In genomic region chr16:33904553-33904952, GRCm38 (mm10) we compare ENCODE assay signal across 16 mouse cellular contexts.
DNase-seq lines count a peak whose midpoint lies in the region; ATAC-seq and TF ChIP-seq lines count a peak whose summit lies in the region.
"Had no signal": no experiment of that assay in that cellular context is flagged by ENCODE, and none has a peak within 500 bp of the region (broad histone marks: within the 10 kb centered on the region; RNA-seq: fewer than 3 reads in every experiment).

No protein-coding gene starts in this region.

- TF ChIP-seq CTCF in gastrocnemius, adult 2 months (IDR thresholded peaks at IDR 0.05) = no peak

- no peak overlapping the region for H3K4me3 ChIP-seq in gastrocnemius, adult 2 months
- no peak overlapping the region for H3K4me3 ChIP-seq in kidney, embryonic 16.5 days (ENCODE audit: low read length)
- no peak overlapping the region for H3K4me3 ChIP-seq in kidney, embryonic 15.5 days (replicated peaks)
- no peak overlapping the region for H3K4me3 ChIP-seq in embryonic facial prominence, embryonic 11.5 days (ENCODE audit: low read depth, low read length)
- H3K4me3 ChIP-seq in limb, embryonic 10.5 days = 0 out of 2 replicates have a peak overlapping the region, but pooled peaks have one; percentile 19
- H3K4me3 ChIP-seq: liver, embryonic 12.5 days; midbrain, embryonic 12.5 days; myocyte had no signal

- intact Hi-C loops in gastrocnemius, adult 2 months (cut with DNase I) = no loop called here

- 67% methylated on average over 5 of the region's 5 CpGs for WGBS in kidney, embryonic 16.5 days
- 70% methylated on average over 5 of the region's 5 CpGs for WGBS in kidney, embryonic 15.5 days
- 38% methylated on average over 5 of the region's 5 CpGs for WGBS in embryonic facial prominence, embryonic 11.5 days
- 42% methylated on average over 5 of the region's 5 CpGs for WGBS in limb, embryonic 10.5 days

- peaks cover 18% of the 10 kb centered on the region for H3K4me1 ChIP-seq in kidney, embryonic 16.5 days (ENCODE audit: insufficient read depth, low read length)
- H3K4me1 ChIP-seq in kidney, embryonic 15.5 days = peaks cover 18% of the 10 kb centered on the region
- peaks cover 6% of the 10 kb centered on the region; the same call in 1 of the 2 replicates for H3K4me1 ChIP-seq in embryonic facial prominence, embryonic 11.5 days (ENCODE audit: control insufficient read depth, insufficient read depth, low read length)
- peaks cover 47% of the 10 kb centered on the region for H3K4me1 ChIP-seq in limb, embryonic 10.5 days
- H3K4me1 ChIP-seq: liver, embryonic 12.5 days had no signal

- no peaks in the 10 kb centered on the region for H3K27me3 ChIP-seq in kidney, embryonic 16.5 days (ENCODE audit: insufficient read depth, low read length)
- H3K27me3 ChIP-seq in kidney, embryonic 15.5 days = no peaks in the 10 kb centered on the region
- H3K27me3 ChIP-seq in embryonic facial prominence, embryonic 11.5 days (ENCODE audit: control insufficient read depth, insufficient read depth, low read length) = no peaks in the 10 kb centered on the region
- H3K27me3 ChIP-seq in limb, embryonic 10.5 days (ENCODE audit: low read depth, poor library complexity, severe bottlenecking) = no peaks in the 10 kb centered on the region
- H3K27me3 ChIP-seq: liver, embryonic 12.5 days; midbrain, embryonic 12.5 days; Patski had no signal

- H3K4me2 ChIP-seq in kidney, embryonic 16.5 days (replicated peaks; ENCODE audit: low read depth, low read length) = no peak overlapping the region
- H3K4me2 ChIP-seq in kidney, embryonic 15.5 days = no peak overlapping the region
- no peak overlapping the region for H3K4me2 ChIP-seq in embryonic facial prominence, embryonic 11.5 days (ENCODE audit: low read depth, low read length)
- H3K4me2 ChIP-seq: liver, embryonic 12.5 days; midbrain, embryonic 12.5 days had no signal

- no peak for ATAC-seq in kidney, embryonic 16.5 days (ENCODE audit: low FRiP score, low TSS enrichment)
- no peak for ATAC-seq in kidney, embryonic 15.5 days (replicated peaks; ENCODE audit: low FRiP score)
- no peak for ATAC-seq in embryonic facial prominence, embryonic 11.5 days (replicated peaks; ENCODE audit: insufficient number of reproducible peaks, low FRiP score, low TSS enrichment, low read depth)
- ATAC-seq: liver, embryonic 12.5 days; Patski had no signal

- no peak overlapping the region; the same call in 1 of the 2 replicates for H3K27ac ChIP-seq in gastrocnemius, adult 2 months
- peak overlapping the region; percentile 5; the same call in 1 of the 2 replicates for H3K27ac ChIP-seq in kidney, embryonic 16.5 days (ENCODE audit: low read length)
- H3K27ac ChIP-seq in kidney, embryonic 15.5 days = no peak overlapping the region; the same call in 1 of the 2 replicates
- H3K27ac ChIP-seq in embryonic facial prominence, embryonic 11.5 days (replicated peaks; ENCODE audit: low read depth, low read length) = peak overlapping the region; percentile 85
- H3K27ac ChIP-seq in limb, embryonic 10.5 days = peak overlapping the region; percentile 87
- H3K27ac ChIP-seq: kidney, postnatal 0 days; liver, embryonic 12.5 days; midbrain, embryonic 12.5 days had no signal

- H3K9me3 ChIP-seq in kidney, embryonic 16.5 days (ENCODE audit: low read length) = no peaks in the 10 kb centered on the region
- no peaks in the 10 kb centered on the region for H3K9me3 ChIP-seq in kidney, embryonic 15.5 days (replicated peaks)
- no peaks in the 10 kb centered on the region for H3K9me3 ChIP-seq in embryonic facial prominence, embryonic 11.5 days (replicated peaks; ENCODE audit: control insufficient read depth, low read length)
- H3K9me3 ChIP-seq in limb, embryonic 10.5 days (replicated peaks) = no peaks in the 10 kb centered on the region
- H3K9me3 ChIP-seq: liver, embryonic 12.5 days; midbrain, embryonic 12.5 days had no signal

- H3K36me3 ChIP-seq in kidney, embryonic 16.5 days (ENCODE audit: insufficient read depth, low read length) = peaks cover 5% of the 10 kb centered on the region; the same call in 1 of the 2 replicates
- peaks cover 19% of the 10 kb centered on the region for H3K36me3 ChIP-seq in kidney, embryonic 15.5 days
- H3K36me3 ChIP-seq in embryonic facial prominence, embryonic 11.5 days (replicated peaks; ENCODE audit: control insufficient read depth, insufficient read depth, low read depth, low read length) = no peaks in the 10 kb centered on the region
- peaks cover 55% of the 10 kb centered on the region for H3K36me3 ChIP-seq in limb, embryonic 10.5 days
- H3K36me3 ChIP-seq: midbrain, embryonic 12.5 days had no signal

- no peak overlapping the region for H3K9ac ChIP-seq in kidney, embryonic 16.5 days (replicated peaks; ENCODE audit: low read length)
- H3K9ac ChIP-seq in kidney, embryonic 15.5 days = no peak overlapping the region
- no peak overlapping the region for H3K9ac ChIP-seq in embryonic facial prominence, embryonic 11.5 days (replicated peaks; ENCODE audit: low read length)
- H3K9ac ChIP-seq: liver, embryonic 12.5 days; midbrain, embryonic 12.5 days had no signal

- DNase-seq in gastrocnemius, adult 2 months = peak; percentile 55
- DNase-seq in gastrocnemius, adult 18-20 months (ENCODE audit: low spot score) = no peak
- no peak for DNase-seq in embryonic facial prominence, embryonic 11.5 days (ENCODE audit: low spot score)
- no peak for DNase-seq in limb, embryonic 10.5 days (ENCODE audit: low spot score)
- DNase-seq in adrenal gland, postnatal 10 days = no peak
- DNase-seq in spleen, adult 18-20 months = no peak
- DNase-seq: cerebellum, postnatal 25 days; heart, postnatal 4 days; thymus, adult 18-20 months had no signal

Comparison
In these comparisons a context has a peak if more than half of its experiments do, and no peak if none do; other contexts are left out.
1. H3K27ac ChIP-seq: peak in kidney, embryonic 16.5 days (single experiment), embryonic facial prominence, embryonic 11.5 days (single experiment) and limb, embryonic 10.5 days (single experiment); none in gastrocnemius, adult 2 months (single experiment) and kidney, embryonic 15.5 days (single experiment).